Mouse (Mus musculus) bone marrow macrophage, adult 2 months (primary cell): ENCODE measurements around the gene Rapgef6.

ENCODE experiments used
- CTCF ChIP-seq: IDR thresholded peaks from 2 replicates; pipeline ENCODE4 v1.5.1; 2012; ENCODE audit warnings: low read depth, mild to moderate bottlenecking, low read length, moderate library complexity
- POLR2A ChIP-seq: IDR thresholded peaks from 2 replicates; pipeline ENCODE4 v1.6.1; 2012; ENCODE audit warnings: mild to moderate bottlenecking, low read depth, low read length, borderline replicate concordance

DNA sequence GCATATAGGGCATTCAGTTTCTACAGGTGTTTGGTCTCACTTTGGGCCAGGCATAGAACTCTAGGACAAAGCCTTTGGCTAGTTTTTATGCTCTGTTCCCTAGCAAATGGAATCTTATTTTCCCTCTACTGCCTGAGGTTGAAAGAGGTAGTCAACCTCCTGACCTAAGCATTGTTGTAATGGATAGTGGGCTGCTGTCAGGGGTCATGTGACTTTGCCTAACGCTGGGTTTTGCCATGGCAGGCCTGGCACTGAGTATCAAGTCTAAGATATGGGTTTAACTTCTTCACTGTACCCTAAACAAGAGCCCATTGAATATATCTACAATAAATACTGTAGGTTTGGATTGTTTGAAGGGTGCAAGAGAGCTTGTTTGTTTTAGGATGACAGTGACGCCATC lies 16.4 kb downstream of the Rapgef6 start:
- TF ChIP-seq POLR2A = no peak
- no peak for TF ChIP-seq CTCF
